Mouse (Mus musculus) spleen, adult 10 weeks (tissue): ENCODE results near the gene Gm36864. TPM values are rescaled to one million over a fixed set of nuclear protein-coding genes. Genes with fewer than 3 reads are reported as not detected.

Experiments
- polyA plus RNA-seq: library from polyadenylated mRNA; stranded (reverse); fragments of 350-450 nt; fragmentation: Illumina TruSeq; extraction: RNeasy Lipid Tissue Mini Kit (QIAGEN cat#74804); gene quantifications from one replicate; pipeline ENCODE4 v1.2.3, GENCODE M21; 2015; ENCODE audit warnings: low replicate concordance; ENCODE audit not compliant: insufficient read depth

Gm36864 gene
- polyA plus RNA-seq, result not detected

DNA sequence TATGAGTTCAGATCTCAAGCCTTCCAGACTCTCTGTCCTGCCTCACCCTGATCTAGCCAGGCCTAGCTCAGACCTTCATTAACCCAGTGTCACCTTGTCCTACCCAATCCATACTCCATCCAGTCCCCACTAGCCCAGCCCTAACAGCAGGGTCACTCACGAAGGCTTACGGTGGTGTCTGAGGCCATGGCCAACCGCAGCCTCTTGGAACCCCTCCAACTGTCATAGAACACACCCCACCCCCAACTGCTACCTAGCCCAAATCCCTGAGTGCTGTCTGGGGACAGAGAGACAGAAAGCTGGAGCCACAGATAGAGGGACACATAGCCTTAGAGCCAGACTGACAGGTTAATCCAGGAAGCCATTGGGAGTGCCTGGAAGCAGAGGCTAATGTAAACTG, at the start of gene Gm36864:
Gene Gm36864 (plus strand): TSS at position 269 of the 400 bp plus-strand sequence.

DNA sequence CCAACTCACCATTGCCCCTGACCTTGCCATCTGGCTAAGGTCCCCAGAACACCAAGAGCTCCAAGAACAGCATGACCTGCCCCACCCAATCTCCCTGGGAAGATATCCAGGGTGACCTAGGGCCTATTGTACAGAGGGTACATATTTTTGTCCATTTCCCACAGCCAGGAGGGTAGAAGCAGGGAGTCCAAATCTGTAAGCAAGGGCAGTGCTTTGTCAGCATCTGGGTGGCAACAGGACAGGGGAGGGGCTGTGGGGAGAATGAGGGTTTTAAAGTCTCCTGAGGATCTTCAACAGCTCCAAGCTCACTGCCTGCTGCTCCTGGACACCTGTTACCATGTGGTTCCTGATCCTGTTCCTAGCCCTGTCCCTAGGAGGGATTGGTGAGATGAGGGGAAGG, 48.0 kb upstream of the Gm36864 start, which contains the start of gene Klk1b24:
Gene Klk1b24 (plus strand): TSS at position 301 of the 400 bp plus-strand sequence.

GRCm38 (mm10) chr7:44197891-44198290, 38.1 kb upstream of the Gm36864 start, which contains the start of gene Klk1b3:
Gene Klk1b3 (plus strand): TSS chr7:44198191.

DNA sequence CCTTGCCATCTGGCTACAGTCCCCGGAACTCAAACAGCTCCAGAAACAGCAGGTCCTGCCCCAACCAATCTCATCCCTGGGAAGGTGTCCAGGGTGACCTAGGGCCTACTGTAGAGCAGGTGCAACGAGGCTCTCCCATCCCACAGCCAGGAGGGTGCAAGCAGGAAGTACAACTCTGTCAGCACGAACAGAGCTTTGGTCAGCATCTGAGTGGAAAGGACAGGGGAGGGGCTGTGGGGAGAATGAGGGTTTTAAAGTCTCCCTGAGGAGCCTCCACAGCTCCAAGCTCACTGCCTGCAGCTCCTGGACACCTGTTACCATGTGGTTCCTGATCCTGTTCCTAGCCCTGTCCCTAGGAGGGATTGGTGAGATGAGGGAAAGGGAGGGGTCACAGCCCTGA, 28.8 kb upstream of the Gm36864 start, which contains the start of gene Klk1b4:
Gene Klk1b4 (plus strand): TSS at position 301 of the 400 bp plus-strand sequence.

GRCm38 (mm10) chr7:44215645-44216044, 20.3 kb upstream of the Gm36864 start, which contains the start of gene Klk1b5:
Gene Klk1b5 (plus strand): TSS chr7:44215945.

DNA sequence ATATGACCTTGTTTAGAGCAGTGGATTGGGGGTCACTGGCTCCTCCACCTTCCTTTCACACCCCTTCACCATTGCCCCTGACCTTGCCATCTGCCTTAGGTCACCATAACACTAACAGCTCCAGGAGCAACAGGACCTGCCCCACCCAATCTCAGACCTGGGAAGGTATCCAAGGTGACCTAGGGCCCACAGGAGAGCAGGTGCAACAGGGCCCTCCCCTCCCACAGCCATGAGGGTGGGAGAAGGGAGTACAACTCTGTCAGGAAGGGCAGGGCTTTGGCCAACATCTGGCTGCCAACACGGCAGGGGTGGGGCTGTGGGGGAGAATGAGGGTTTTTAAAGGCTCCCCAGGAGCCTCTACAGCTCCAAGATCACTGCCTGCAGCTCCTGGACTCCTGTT, 10.9 kb upstream of the Gm36864 start, which contains the start of gene Klk1:
Gene Klk1 (plus strand): TSS at position 285 of the 400 bp plus-strand sequence.

GRCm38 (mm10) chr7:44246055-44246983, 10.3 kb downstream of the Gm36864 start, which contains the start of the genes 1700028J19Rik and 2410002F23Rik:
Gene 1700028J19Rik (minus strand): TSS chr7:44246695.
Gene 2410002F23Rik (plus strand): TSS chr7:44246722.

DNA sequence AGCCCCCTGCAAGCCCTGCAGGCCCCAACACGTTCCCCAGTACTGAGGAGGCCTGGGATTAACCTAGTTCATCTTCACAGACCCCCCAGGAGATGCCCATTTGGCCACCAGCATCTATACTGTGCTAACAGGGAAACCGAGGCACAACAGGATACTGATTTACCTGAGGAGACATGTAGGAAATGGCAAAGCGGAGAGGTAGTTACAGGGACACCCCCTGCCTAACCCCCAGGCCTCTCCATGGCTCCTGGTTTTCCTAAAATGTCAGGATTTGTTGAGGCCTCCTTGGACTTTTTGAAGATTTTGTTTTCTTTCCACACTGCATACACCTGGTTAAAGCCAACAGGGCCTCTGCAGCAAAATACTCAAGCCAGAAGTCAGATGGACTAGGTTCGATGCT, 21.3 kb downstream of the Gm36864 start, which contains the start of gene Acp4:
Gene Acp4 (minus strand): TSS at position 101 of the 400 bp plus-strand sequence.

DNA sequence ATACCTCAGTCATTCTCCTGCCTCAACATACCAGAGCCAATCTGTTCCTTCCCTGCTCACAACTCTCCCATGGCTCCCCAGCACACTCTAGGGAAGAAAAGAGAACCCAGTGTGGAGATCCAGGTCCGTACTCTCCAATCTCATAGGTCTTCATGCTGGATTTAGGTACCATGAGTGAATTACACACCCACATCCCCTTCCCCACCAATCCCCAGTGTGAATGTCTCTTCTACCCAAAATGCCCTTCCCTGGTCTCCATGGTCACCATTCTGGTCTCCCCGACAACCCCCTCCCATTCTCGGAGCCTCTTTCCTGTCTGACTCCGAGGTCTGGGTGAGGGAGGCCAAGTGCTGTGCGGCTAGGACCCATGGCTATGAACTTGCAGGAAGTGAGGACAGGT, 25.2 kb downstream of the Gm36864 start, which contains the start of gene Gm15517:
Gene Gm15517 (plus strand): TSS at position 301 of the 400 bp plus-strand sequence.

Other genes with a start within 250 kb of the Gm36864 start
- gene Klk1b11, start 240.3 kb upstream of the Gm36864 start, polyA plus RNA-seq, result not detected
- not detected for gene Klk1b26, start 224.0 kb upstream of the Gm36864 start, polyA plus RNA-seq
- gene Klk1b27, start 183.9 kb upstream of the Gm36864 start, polyA plus RNA-seq, result 1.4 TPM
- not detected for gene Klk1b21, start 133.8 kb upstream of the Gm36864 start, polyA plus RNA-seq
- not detected for gene Klk1b22, start 123.5 kb upstream of the Gm36864 start, polyA plus RNA-seq
- gene Klk1b16, start 99.4 kb upstream of the Gm36864 start, polyA plus RNA-seq, result not detected
- gene Klk1b24, start 47.9 kb upstream of the Gm36864 start, polyA plus RNA-seq, result not detected
- not detected for gene Klk1b3, start 38.0 kb upstream of the Gm36864 start, polyA plus RNA-seq
- gene Klk1b4, start 28.7 kb upstream of the Gm36864 start, polyA plus RNA-seq, result not detected
- not detected for gene Klk1b5, start 20.2 kb upstream of the Gm36864 start, polyA plus RNA-seq
- 8.8 TPM for gene Klk1, start 10.8 kb upstream of the Gm36864 start, polyA plus RNA-seq
- gene 1700028J19Rik, start 10.5 kb downstream of the Gm36864 start, polyA plus RNA-seq, result 0.84 TPM
- 112 TPM for gene 2410002F23Rik, start 10.5 kb downstream of the Gm36864 start, polyA plus RNA-seq
- not detected for gene Acp4, start 21.2 kb downstream of the Gm36864 start, polyA plus RNA-seq
- gene Gm15517, start 25.3 kb downstream of the Gm36864 start, polyA plus RNA-seq, result not detected
- gene Clec11a, start 70.7 kb downstream of the Gm36864 start, polyA plus RNA-seq, result 2.6 TPM
- gene Shank1, start 74.1 kb downstream of the Gm36864 start, polyA plus RNA-seq, result 1.8 TPM
- 0.28 TPM for gene Syt3, start 147.9 kb downstream of the Gm36864 start, polyA plus RNA-seq
- not detected for gene 1700008O03Rik, start 149.6 kb downstream of the Gm36864 start, polyA plus RNA-seq
- gene Lrrc4b, start 192.8 kb downstream of the Gm36864 start, polyA plus RNA-seq, result not detected
- not detected for gene Aspdh, start 229.2 kb downstream of the Gm36864 start, polyA plus RNA-seq
- 22.8 TPM for gene Josd2, start 231.8 kb downstream of the Gm36864 start, polyA plus RNA-seq